Mouse (Mus musculus) lung, embryonic 14.5 days (tissue): ENCODE measurements around the gene Chil1. TPM values are rescaled to one million over a fixed set of nuclear protein-coding genes. Genes with fewer than 3 reads are reported as not detected.
A peak's percentile ranks its signal among the peaks of the same experiment; 100 is the strongest.

Source experiments
- ATAC-seq: fragments of 200-750 bp; cut with Nextera tagmentation; 2 replicates; pipeline ENCODE4 v1.8.0; 2017; ENCODE audit warnings: mild to moderate bottlenecking, moderate TSS enrichment, moderate library complexity; ENCODE audit not compliant: insufficient read depth
- DNase-seq: peaks from one replicate; pipeline ENCODE4 v3.0.0-alpha.2; 2015
- H3K27ac ChIP-seq: fragments of 300-500 bp; sonication (generic); 2 replicates; pipeline ENCODE4 v1.5.1; 2014; ENCODE audit warnings: low read depth, mild to moderate bottlenecking, moderate library complexity
- H3K27me3 ChIP-seq: fragments of 300-500 bp; sonication (generic); 2 replicates; pipeline ENCODE4 v1.6.1; 2014; ENCODE audit warnings: low read length, control low read depth; ENCODE audit not compliant: insufficient read depth
- H3K36me3 ChIP-seq: fragments of 300-500 bp; sonication (generic); 2 replicates; pipeline ENCODE4 v1.6.1; 2014; ENCODE audit warnings: control low read depth; ENCODE audit not compliant: insufficient read depth
- H3K4me1 ChIP-seq: fragments of 300-500 bp; sonication (generic); 2 replicates; pipeline ENCODE4 v1.6.1; 2014; ENCODE audit warnings: antibody characterized with exemption, control low read depth; ENCODE audit not compliant: insufficient read depth
- H3K4me2 ChIP-seq: fragments of 300-500 bp; sonication (generic); 2 replicates; pipeline ENCODE4 v1.6.1; 2014; ENCODE audit warnings: mild to moderate bottlenecking
- H3K4me3 ChIP-seq: fragments of 300-500 bp; sonication (generic); 2 replicates; pipeline ENCODE4 v1.5.1; 2014; ENCODE audit warnings: low read depth, low read length
- H3K9ac ChIP-seq: fragments of 300-500 bp; sonication (generic); 2 replicates; pipeline ENCODE4 v1.6.1; 2014
- H3K9me3 ChIP-seq: fragments of 300-500 bp; sonication (generic); 2 replicates; pipeline ENCODE4 v1.6.1; 2016; ENCODE audit warnings: low read depth, low read length, control low read depth
- CTCF ChIP-seq: IDR thresholded peaks from 2 replicates; pipeline ENCODE4 v1.5.1; 2016; ENCODE audit warnings: antibody characterized with exemption, low read depth
- WGBS: fragments of 180-500 bp; shearing (Covaris S2); extraction: QIAGEN DNeasy Blood & Tissue Kit; methylation state at CpG from one replicate; pipeline ENCODE4 v1.1.7; 2014; 5-methylcytosine and 5-hydroxymethylcytosine counted together
- polyA plus RNA-seq: library from polyadenylated mRNA; unstranded; fragments of >200 nt; fragmentation: Nextera tagmentation; extraction: Ambion mirVana; gene quantifications from 2 replicates; pipeline ENCODE4 v1.2.1, GENCODE M21; 2014

Chil1 gene
- polyA plus RNA-seq, 1 experiment from 2014 or later: not detected

GRCm38 (mm10) chr1:134235391-134235921, 53.5 kb downstream of the Chil1 start, which contains the start of gene Adora1:
Gene Adora1, minus strand, starts transcription at chr1:134235431.
- H3K27ac ChIP-seq: no peak within 1 kb of the TSS
- WGBS: under 1% methylated on average over 32 of the region's 37 CpGs
- H3K27me3 ChIP-seq: peaks cover 44% of the 10 kb centered on the region
- no peaks in the 10 kb centered on the region for H3K36me3 ChIP-seq
- peak within 1 kb of the TSS; percentile 39 for H3K4me3 ChIP-seq
- ATAC-seq: no peak
- no peak for DNase-seq
- H3K4me2 ChIP-seq: peak within 1 kb of the TSS; percentile 81
- no peaks in the 10 kb centered on the region for H3K9me3 ChIP-seq
- 0 out of 2 replicates have a peak, but pooled peaks cover 7% of the 10 kb centered on the region for H3K4me1 ChIP-seq
- no peak for TF ChIP-seq CTCF
- H3K9ac ChIP-seq: peak within 1 kb of the TSS; percentile 38; the same call in 1 of the 2 replicates

GRCm38 (mm10) chr1:134236142-134236541, 54.2 kb downstream of the Chil1 start:
- no peaks in the 10 kb centered on the region for H3K9me3 ChIP-seq
- H3K4me2 ChIP-seq: no peak overlapping the region
- DNase-seq (no peak), ATAC-seq (no peak)
- H3K27ac ChIP-seq: no peak overlapping the region
- H3K36me3 ChIP-seq: no peaks in the 10 kb centered on the region
- H3K4me3 ChIP-seq: no peak overlapping the region
- 31% methylated on average over 3 of the region's 3 CpGs for WGBS
- no peak overlapping the region for H3K9ac ChIP-seq
- peaks cover 44% of the 10 kb centered on the region for H3K27me3 ChIP-seq
- TF ChIP-seq CTCF: no peak
- 0 out of 2 replicates have a peak, but pooled peaks cover 7% of the 10 kb centered on the region for H3K4me1 ChIP-seq

GRCm38 (mm10) chr1:134237438-134237837, 55.5 kb downstream of the Chil1 start:
- TF ChIP-seq CTCF: no peak
- H3K4me1 ChIP-seq: 0 out of 2 replicates have a peak, but pooled peaks cover 2% of the 10 kb centered on the region
- H3K27ac ChIP-seq: no peak overlapping the region
- no peak overlapping the region for H3K9ac ChIP-seq
- no peak for ATAC-seq
- H3K4me3 ChIP-seq: no peak overlapping the region
- H3K9me3 ChIP-seq: no peaks in the 10 kb centered on the region
- no peak overlapping the region for H3K4me2 ChIP-seq
- WGBS: 74% methylated on average over 3 of the region's 3 CpGs
- no peak for DNase-seq
- no peaks in the 10 kb centered on the region for H3K36me3 ChIP-seq
- peaks cover 44% of the 10 kb centered on the region for H3K27me3 ChIP-seq

Other genes with a start within 250 kb of the Chil1 start
- 173 and 174 TPM in 2 replicates for gene Fmod, start 144.9 kb upstream of the Chil1 start, polyA plus RNA-seq
- gene Btg2, start 103.1 kb upstream of the Chil1 start, polyA plus RNA-seq: 77.2 and 81.0 TPM in 2 replicates
- not detected in 2 replicates for gene Chit1, start 70.9 kb upstream of the Chil1 start, polyA plus RNA-seq
- not detected in 2 replicates for gene Mybph, start 11.3 kb downstream of the Chil1 start, polyA plus RNA-seq
- 0.30 and 0.92 TPM in 2 replicates for gene Adora1, start 53.3 kb downstream of the Chil1 start, polyA plus RNA-seq
- not detected in 2 replicates for gene Myog, start 107.8 kb downstream of the Chil1 start, polyA plus RNA-seq
- 2.4 and 2.6 TPM in 2 replicates for gene Ppfia4, start 150.8 kb downstream of the Chil1 start, polyA plus RNA-seq
- 106 TPM in 2 replicates for gene Tmem183a, start 179.8 kb downstream of the Chil1 start, polyA plus RNA-seq
- gene 4933406M09Rik, start 203.8 kb downstream of the Chil1 start, polyA plus RNA-seq: not detected in 2 replicates
- 33.9 and 37.8 TPM in 2 replicates for gene Cyb5r1, start 223.4 kb downstream of the Chil1 start, polyA plus RNA-seq
- gene Adipor1, start 233.2 kb downstream of the Chil1 start, polyA plus RNA-seq: 83.9 and 86.8 TPM in 2 replicates